Mouse (Mus musculus) embryonic fibroblast, embryonic 13.5 days (primary cell): ENCODE data around the gene Phactr1. TPM values are rescaled to one million over a fixed set of nuclear protein-coding genes. Genes with fewer than 3 reads are reported as not detected.

Experiments
- H3K27ac ChIP-seq: 2 replicates; pipeline ENCODE4 v1.5.1; 2012; ENCODE audit warnings: low read length, control low read depth, inconsistent platforms; ENCODE audit not compliant: insufficient read depth
- H3K4me1 ChIP-seq: 2 replicates; pipeline ENCODE4 v1.6.1; 2011; ENCODE audit warnings: low read length; ENCODE audit not compliant: control insufficient read depth, insufficient read depth
- H3K4me3 ChIP-seq: 2 replicates; pipeline ENCODE4 v1.5.1; 2011; ENCODE audit warnings: mild to moderate bottlenecking, control low read depth, low read length; ENCODE audit not compliant: insufficient read depth
- CTCF ChIP-seq: IDR thresholded peaks from 2 replicates; pipeline ENCODE4 v1.5.1; 2011; ENCODE audit warnings: mild to moderate bottlenecking, control low read depth, low read length, moderate library complexity, borderline replicate concordance; ENCODE audit not compliant: insufficient read depth
- POLR2A ChIP-seq: IDR thresholded peaks from 2 replicates; pipeline ENCODE4 v1.6.1; 2011; ENCODE audit warnings: low read depth, mild to moderate bottlenecking, control low read depth, low read length, moderate library complexity
- polyA plus RNA-seq: library from polyadenylated mRNA; stranded (reverse); fragments of >200 nt; gene quantifications from 2 replicates; pipeline ENCODE4 v1.2.4, GENCODE M21; 2011; ENCODE audit warnings: low read depth; ENCODE audit not compliant: missing spikeins, insufficient read length

Gene Phactr1
- polyA plus RNA-seq, 1 experiment, result 9.5 TPM

GRCm38 (mm10) chr13:43176676-43177075 lies 496.3 kb downstream of the Phactr1 start:
- TF ChIP-seq POLR2A, result no peak
- no peak for TF ChIP-seq CTCF
- H3K27ac ChIP-seq, result no peak overlapping the region
- no peaks in the 10 kb centered on the region for H3K4me1 ChIP-seq
- H3K4me3 ChIP-seq, result no peak overlapping the region

GRCm38 (mm10) chr13:43177317-43177716 lies 496.9 kb downstream of the Phactr1 start:
- Histone ChIP-seq H3K4me1 (no peaks in the 10 kb centered on the region), H3K27ac (no peak overlapping the region), H3K4me3 (no peak overlapping the region)
- no peak for TF ChIP-seq CTCF
- no peak for TF ChIP-seq POLR2A

- no peak overlapping the region for H3K27ac ChIP-seq
- TF ChIP-seq POLR2A (no peak), CTCF (no peak)
- no peak overlapping the region for H3K4me3 ChIP-seq
- 0 out of 2 replicates have a peak, but pooled peaks cover 4% of the 10 kb centered on the region for H3K4me1 ChIP-seq
Observed at GRCm38 (mm10) chr13:43181104-43181503, 500.7 kb downstream of the Phactr1 start.

GRCm38 (mm10) chr13:43182465-43183201 lies 502.2 kb downstream of the Phactr1 start:
- H3K27ac ChIP-seq, result no peak overlapping the region
- H3K4me3 ChIP-seq, result peak overlapping the region; percentile 10; the same call in 1 of the 2 replicates
- TF ChIP-seq CTCF (peak; percentile 76), POLR2A (no peak)
- H3K4me1 ChIP-seq, result 0 out of 2 replicates have a peak, but pooled peaks cover 4% of the 10 kb centered on the region

GRCm38 (mm10) chr13:43183248-43184055 lies 503.0 kb downstream of the Phactr1 start:
- no peak overlapping the region for H3K27ac ChIP-seq

GRCm38 (mm10) chr13:43187736-43188135 lies 507.3 kb downstream of the Phactr1 start:
- no peak overlapping the region for H3K4me3 ChIP-seq
- H3K27ac ChIP-seq, result no peak overlapping the region
- 0 out of 2 replicates have a peak, but pooled peaks cover 4% of the 10 kb centered on the region for H3K4me1 ChIP-seq
- no peak for TF ChIP-seq POLR2A
- TF ChIP-seq CTCF, result no peak

More at GRCm38 (mm10) chr13:43183248-43184055, 503.0 kb downstream of the Phactr1 start:
- H3K4me1 ChIP-seq, result 0 out of 2 replicates have a peak, but pooled peaks cover 4% of the 10 kb centered on the region
- H3K4me3 ChIP-seq, result peak overlapping the region; percentile 10; the same call in 1 of the 2 replicates
- TF ChIP-seq CTCF, result no peak
- TF ChIP-seq POLR2A, result no peak
